Mouse (Mus musculus) kidney, postnatal 10 days (tissue): ENCODE data around the gene Reg4.

ENCODE experiments used
- DNase-seq: peaks from one replicate; pipeline ENCODE4 v3.0.0; 2021; ENCODE audit warnings: mixed read lengths

Gene Reg4

DNA sequence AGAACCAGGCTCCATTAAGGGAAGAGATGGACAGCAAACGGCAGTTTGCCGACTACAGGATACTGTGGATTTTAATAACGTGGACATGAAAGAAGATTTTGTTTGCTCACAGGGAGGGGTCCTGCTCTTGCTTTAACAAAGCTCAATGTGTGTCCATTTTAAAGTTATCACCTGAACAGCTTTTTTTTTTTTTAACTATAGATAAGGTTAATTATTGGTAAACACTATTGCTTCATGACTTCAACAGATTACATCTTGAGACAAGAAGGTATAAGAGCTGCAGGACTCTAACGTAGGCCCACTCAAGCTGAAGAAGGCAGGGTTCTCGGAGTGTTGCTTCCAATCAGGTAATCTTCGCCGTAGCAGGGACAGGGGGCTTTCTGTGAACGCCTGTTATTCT, at the start of gene Reg4:
Reg4 (plus strand) TSS at position 301 of the 400 bp plus-strand sequence.
- no peak for DNase-seq

DNA sequence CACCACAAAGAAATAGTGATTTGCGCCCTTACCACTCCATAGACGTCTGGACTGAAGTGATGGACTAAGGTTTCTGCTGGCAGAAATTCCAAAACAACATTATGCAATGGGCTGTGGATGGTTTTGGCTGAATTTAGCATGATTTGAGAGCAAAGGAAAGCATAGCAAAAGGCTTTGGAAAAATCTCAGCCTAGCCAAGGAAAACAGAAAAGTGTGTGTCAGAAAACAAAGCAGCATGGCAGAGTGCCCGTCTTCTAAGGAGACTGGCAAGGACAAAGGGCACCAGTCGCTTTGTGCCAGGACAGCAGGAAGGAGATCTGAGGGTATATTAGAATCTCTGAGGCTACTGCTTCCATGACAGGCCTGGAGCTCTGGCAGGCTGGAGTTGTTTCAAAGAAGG, 43.6 kb upstream of the Reg4 start:
- peak; percentile 47 for DNase-seq

DNA sequence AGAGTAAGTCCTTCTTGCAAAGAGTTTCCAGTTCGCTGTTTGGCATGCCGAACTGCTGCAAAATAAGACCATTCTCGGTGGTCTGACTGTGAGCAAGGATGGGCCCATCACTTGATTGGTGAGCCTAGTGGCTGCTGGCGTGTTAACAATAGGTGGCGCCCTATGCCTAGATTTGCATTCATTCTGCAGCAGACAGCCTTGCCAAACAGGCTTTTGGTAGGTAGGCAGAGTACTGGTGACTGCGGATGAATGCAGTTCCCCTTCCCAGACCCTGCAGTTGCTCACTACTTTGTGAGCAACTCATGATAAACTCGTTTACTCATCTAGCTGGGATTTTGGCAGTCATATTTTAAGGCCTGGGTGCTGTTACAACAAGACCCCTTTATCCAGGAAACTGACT, 41.2 kb upstream of the Reg4 start:
- peak; percentile 77 for DNase-seq

GRCm38 (mm10) chr3:98185163-98185714, 36.7 kb upstream of the Reg4 start:
- DNase-seq = no peak

- no peak for DNase-seq
Measured at GRCm38 (mm10) chr3:98187777-98188176, 34.2 kb upstream of the Reg4 start.

GRCm38 (mm10) chr3:98197711-98198532, 24.0 kb upstream of the Reg4 start:
- DNase-seq = peak; percentile 24

- peak; percentile 44 for DNase-seq
Measured at GRCm38 (mm10) chr3:98199747-98200146, 22.2 kb upstream of the Reg4 start.

DNA sequence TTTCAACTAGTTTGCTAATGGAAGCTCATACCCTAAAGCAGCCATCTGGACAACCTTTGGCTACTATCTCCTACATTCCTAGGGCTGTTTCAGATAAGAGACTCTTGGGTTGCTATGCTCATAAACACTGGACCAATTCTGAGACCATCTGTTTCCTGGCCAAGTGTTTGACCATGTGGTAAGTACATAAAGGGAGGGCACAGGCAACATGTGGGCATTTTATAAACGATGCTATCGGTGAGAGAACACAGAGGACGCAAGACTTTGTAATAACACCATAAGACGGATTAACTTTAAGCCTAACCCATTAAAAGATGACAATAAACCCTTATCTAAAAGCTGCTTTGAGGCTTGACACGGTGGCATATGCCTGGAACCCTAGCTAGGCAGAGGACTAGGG, 18.7 kb upstream of the Reg4 start:
- DNase-seq = no peak

DNA sequence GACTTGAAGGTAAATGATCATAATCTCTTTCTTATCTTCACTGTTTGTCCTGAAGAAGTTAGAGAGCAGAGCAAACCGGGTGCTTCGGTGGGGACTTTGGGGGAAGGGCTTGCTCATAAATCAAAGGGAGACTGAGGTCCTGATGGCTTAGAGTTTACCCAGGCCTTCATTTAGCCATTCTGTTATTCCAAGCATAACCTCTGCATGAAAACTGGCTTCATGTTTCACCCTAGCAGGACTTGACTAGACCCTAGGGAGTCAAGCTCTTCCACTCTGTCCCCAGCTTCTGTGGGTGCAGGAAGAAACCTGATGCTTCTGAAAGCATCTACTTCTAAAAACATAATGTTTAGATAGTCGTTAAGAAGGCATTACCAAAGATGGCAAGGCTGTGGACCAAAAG, 15.0 kb upstream of the Reg4 start:
- DNase-seq = no peak

DNA sequence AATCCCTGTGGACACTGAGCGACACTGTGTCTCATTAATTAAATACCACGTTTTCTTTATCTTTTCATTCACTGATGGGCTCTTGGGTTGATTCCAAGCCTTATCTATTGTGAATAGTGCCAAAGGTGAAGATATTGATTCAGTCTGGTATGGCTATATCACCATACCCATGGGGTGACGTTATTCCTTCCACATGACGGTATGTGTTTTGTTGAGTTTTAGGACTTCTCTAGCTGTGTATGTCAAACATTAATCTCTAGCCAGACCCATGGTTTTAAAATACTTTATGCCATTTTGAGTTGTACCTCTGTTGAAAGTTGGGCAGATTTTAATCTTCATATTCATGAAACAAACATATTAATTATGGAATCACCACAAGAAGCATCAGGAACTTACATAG, 12.8 kb upstream of the Reg4 start:
- no peak for DNase-seq

DNA sequence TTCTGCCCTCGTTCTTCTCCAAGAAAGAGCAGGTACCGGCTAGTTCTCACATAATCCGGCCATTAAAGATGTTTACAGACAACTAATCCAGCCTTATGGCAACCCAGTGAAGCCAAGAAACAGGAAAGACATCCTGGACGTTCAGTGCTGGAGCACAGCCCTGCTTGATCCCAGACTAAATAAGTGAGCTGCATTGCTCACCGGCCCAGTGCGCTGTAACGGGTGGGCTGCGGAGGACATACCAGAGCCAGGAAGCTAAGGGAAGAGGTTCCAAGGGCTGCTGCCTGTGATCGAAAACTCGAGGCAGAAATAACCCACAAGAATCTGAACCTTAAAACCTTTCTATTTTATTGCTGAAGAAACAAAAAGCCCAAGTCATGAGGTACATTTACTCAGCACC, 11.1 kb upstream of the Reg4 start:
- peak; percentile 21 for DNase-seq

DNA sequence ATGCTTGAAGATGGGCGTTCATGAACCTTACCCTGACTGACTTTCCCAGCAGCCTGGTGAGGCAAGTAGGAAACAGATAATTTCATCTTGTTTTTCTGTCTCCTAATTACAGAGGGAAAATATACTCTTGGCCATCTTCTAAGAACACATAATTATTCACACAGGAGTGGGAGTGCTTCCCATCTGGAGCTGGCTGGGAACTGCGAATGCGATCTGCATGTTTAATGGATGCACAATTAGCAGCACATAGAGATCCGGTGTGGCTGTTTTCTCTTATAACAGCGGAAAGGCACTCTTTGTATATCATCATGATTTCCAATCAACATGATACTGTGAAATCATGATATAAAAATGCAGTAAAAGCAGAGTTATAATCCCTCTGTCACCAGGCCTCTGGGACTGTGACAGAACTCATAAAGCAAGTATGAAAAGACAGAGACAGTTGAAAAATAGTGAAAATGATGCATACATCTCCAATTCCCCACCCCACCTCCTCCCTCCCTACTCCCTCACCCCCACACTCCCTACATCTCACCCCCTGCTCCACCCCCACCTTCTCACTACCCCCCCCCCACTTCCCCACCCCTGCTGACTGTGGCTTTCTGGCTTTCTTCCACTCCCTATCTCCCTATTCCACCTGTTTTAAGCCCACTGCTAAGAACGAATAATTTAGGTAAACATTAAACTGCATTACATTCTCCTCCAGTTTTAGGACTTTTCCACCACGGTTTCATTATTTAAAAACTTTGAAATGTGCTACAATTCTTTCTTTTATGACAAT, 10.5 kb upstream of the Reg4 start:
- DNase-seq = no peak

- no peak for DNase-seq
Measured at GRCm38 (mm10) chr3:98216296-98216695, 5.7 kb upstream of the Reg4 start.

DNA sequence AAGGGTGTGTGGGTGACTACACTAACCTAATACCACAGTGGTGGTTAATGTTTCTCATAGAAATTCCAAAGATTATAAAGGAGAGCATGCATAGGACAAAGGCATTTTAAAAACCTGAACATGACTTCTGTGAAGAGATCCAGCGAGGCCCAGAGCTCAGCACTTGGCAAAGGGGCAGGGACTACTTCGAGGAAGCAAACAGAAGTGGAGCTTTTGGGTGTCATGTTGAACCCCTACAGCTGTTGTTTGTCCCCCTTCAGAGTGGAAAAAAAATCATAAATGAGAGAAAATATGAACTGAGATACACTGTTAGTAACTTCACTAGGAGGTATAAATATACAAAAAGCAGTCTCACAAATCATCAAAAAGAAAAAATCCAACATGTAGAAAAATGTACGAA, 1.3 kb downstream of the Reg4 start:
- DNase-seq = peak; percentile 39

GRCm38 (mm10) chr3:98223783-98224580, 2.0 kb downstream of the Reg4 start:
- peak; percentile 86 for DNase-seq

DNA sequence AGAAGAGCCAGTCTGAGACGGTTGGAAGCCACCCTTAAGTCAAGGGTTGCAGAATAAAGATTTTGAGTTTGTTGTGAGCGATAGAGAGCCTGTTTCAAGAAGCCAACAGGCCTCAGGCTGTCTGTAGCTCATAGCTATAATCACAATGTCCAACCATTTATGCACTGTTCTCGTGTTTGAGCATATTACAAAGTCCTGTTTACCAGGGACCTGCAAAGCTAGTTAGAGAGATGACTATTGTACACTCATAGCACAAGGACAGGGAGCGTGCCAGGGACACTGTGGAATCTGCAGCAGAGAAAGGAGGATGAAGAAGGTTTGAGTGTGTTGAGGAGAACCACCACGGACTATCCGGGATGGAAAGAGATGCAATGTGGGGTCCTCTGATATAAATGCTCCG, 3.0 kb downstream of the Reg4 start:
- no peak for DNase-seq

DNA sequence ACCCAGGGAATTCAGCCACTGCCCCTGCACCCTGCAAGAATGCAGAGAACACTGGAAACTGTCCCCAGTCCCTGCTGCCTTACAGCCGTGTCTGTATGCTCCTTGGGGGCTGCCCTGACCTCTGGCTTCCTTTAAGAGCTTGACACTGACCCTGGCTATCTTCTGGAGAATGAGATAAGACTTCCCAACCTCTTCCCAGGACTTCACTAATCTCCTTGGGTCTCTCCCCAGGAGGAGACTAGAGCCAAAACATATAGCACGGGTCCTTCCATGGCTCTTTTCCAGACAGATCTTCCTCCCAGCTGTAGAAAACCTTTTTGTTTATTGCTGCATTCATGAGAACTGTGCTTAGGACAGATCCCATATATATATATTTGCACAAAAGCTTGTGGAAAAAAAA, 3.8 kb downstream of the Reg4 start:
- DNase-seq = peak; percentile 41

DNA sequence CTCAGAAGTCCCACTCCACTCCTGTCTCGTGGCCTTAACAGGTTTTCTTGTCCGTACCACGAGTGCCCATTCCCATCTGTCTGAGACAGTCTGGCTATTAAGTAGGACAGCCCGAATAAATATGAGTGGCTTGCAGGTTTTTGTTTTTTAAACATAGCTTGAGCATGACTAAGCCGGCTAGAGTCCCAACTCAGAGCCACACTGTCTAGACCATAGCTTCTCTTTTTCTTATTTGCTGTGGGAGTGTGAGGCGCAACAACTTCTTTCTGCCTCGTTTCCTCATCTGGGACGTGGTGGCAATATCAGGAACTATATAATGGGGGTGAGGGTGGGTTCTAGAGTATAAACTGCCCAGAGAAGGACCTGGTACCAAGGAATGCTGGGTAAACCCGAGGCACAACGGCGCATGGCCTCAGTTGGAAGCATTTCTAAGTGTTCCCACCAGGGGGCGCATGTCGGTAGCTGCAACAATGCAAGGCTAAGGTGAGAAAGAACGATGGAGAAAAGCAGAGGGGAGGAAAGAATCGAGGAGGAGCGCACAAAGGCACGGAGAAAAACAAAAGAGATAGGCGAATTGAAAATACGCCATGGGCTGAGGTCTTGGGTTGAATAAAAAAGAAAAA, 5.1 kb downstream of the Reg4 start:
- peak; percentile 87 for DNase-seq

GRCm38 (mm10) chr3:98227763-98228162, 5.8 kb downstream of the Reg4 start:
- no peak for DNase-seq

- no peak for DNase-seq
Measured at GRCm38 (mm10) chr3:98229943-98230342, 8.0 kb downstream of the Reg4 start.

DNA sequence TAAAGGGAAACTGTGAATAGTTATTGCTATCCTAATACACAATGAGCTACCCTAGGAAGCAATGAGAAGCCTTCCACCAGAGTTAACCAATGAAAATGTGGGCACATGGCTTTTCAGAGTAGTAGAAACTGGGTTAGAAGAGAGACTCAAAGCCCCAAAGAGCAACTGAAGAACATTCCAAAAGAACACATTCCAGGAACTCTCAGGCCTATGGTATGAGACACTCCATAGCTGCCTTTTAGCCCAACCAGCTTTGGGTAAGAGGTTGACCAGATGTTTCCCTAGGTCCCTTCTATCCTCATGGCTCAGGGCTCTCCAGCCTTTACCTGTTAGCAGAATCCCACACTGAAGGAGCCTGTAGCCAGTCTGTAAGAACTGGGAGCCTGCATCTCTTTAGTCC, 11.5 kb downstream of the Reg4 start:
- no peak for DNase-seq

DNA sequence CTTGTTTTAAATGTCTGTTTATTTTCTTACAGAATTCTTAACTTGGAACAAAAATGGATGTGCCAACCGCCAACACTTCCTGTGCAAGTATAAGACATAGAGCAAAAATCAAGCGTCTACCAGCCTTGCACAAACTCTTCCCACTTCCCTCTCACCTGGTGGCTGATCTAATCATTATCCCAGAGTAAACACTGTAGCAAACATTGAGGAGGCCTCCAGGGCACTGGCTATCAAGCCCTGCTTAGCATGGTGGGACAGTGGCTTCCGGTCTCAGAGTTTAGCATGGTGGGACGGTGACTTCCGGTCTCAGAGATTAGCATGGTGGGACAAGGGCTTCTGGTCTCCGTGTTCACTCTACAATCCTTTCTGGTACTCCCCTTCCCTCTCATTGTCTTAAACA, 14.3 kb downstream of the Reg4 start:
- no peak for DNase-seq

DNA sequence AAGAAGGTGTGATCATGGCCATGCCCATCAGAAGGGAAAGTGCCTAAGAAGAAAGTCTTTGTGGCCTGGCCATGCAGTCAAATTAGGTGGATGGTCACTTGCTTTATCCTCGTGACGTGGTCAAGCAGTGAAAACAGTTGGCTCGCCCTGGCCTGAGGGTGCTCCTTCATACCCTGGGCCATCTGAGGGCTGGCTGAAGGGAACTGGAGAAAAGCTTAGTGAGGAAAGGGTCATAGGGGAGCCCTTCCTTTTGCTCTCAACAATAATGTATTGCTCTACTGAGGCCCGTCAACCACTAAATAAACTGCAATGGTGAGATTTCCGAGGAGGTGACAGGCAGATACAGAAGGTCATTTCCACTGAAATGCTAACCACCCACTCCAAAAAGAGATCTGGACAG, 15.3 kb downstream of the Reg4 start:
- no peak for DNase-seq
